Mouse (Mus musculus) forebrain, embryonic 14.5 days (tissue): Measurements from ENCODE around the gene Dennd6b. TPM values are rescaled to one million over a fixed set of nuclear protein-coding genes. Genes with fewer than 3 reads are reported as not detected.

Experiments used
- ATAC-seq: fragments of 200-750 bp; cut with Nextera tagmentation; 2 replicates; pipeline ENCODE4 v1.8.0; 2017; ENCODE audit warnings: mild to moderate bottlenecking, moderate library complexity
- DNase-seq: peaks from one replicate; pipeline ENCODE4 v3.0.0-alpha.2; 2015; ENCODE audit warnings: low spot score
- H3K27ac ChIP-seq: fragments of 300-500 bp; sonication (generic); 2 replicates; pipeline ENCODE4 v1.5.1; 2014; ENCODE audit warnings: low read depth, mild to moderate bottlenecking, control low read depth, low read length, moderate library complexity
- H3K27me3 ChIP-seq: fragments of 300-500 bp; sonication (generic); replicated peaks from 2 replicates; pipeline ENCODE4 v1.6.1; 2014; ENCODE audit warnings: low read length, control low read depth, mixed read lengths; ENCODE audit not compliant: control insufficient read depth, insufficient read depth
- H3K36me3 ChIP-seq: fragments of 300-500 bp; sonication (generic); 2 replicates; pipeline ENCODE4 v1.6.1; 2014; ENCODE audit warnings: low read length, control low read depth; ENCODE audit not compliant: control insufficient read depth, insufficient read depth
- H3K4me1 ChIP-seq: fragments of 300-500 bp; sonication (generic); 2 replicates; pipeline ENCODE4 v1.6.1; 2014; ENCODE audit warnings: antibody characterized with exemption, low read length, control low read depth; ENCODE audit not compliant: control insufficient read depth, insufficient read depth
- H3K4me2 ChIP-seq: fragments of 300-500 bp; sonication (generic); 2 replicates; pipeline ENCODE4 v1.6.1; 2014; ENCODE audit warnings: mild to moderate bottlenecking, control low read depth, low read length
- H3K4me3 ChIP-seq: fragments of 300-500 bp; sonication (generic); 2 replicates; pipeline ENCODE4 v1.5.1; 2014; ENCODE audit warnings: low read depth, low read length, control low read depth
- H3K9ac ChIP-seq: fragments of 300-500 bp; sonication (generic); 2 replicates; pipeline ENCODE4 v1.6.1; 2014; ENCODE audit warnings: mild to moderate bottlenecking, low read length, control low read depth, moderate library complexity
- H3K9me3 ChIP-seq: fragments of 300-500 bp; sonication (generic); replicated peaks from 2 replicates; pipeline ENCODE4 v1.6.1; 2016; ENCODE audit warnings: low read length, control low read depth, mixed read lengths; ENCODE audit not compliant: control insufficient read depth
- WGBS: fragments of 180-500 bp; shearing (Covaris S2); extraction: QIAGEN DNeasy Blood & Tissue Kit; methylation state at CpG from one replicate; pipeline ENCODE4 v1.1.7; 2014; 5-methylcytosine and 5-hydroxymethylcytosine counted together
- polyA plus RNA-seq: library from polyadenylated mRNA; unstranded; fragments of >200 nt; fragmentation: Nextera tagmentation; extraction: Ambion mirVana; gene quantifications from 2 replicates; pipeline ENCODE4 v1.2.1, GENCODE M21; 2014

The Dennd6b gene
- polyA plus RNA-seq, 1 experiment from 2014 or later: 39.0 TPM

DNA sequence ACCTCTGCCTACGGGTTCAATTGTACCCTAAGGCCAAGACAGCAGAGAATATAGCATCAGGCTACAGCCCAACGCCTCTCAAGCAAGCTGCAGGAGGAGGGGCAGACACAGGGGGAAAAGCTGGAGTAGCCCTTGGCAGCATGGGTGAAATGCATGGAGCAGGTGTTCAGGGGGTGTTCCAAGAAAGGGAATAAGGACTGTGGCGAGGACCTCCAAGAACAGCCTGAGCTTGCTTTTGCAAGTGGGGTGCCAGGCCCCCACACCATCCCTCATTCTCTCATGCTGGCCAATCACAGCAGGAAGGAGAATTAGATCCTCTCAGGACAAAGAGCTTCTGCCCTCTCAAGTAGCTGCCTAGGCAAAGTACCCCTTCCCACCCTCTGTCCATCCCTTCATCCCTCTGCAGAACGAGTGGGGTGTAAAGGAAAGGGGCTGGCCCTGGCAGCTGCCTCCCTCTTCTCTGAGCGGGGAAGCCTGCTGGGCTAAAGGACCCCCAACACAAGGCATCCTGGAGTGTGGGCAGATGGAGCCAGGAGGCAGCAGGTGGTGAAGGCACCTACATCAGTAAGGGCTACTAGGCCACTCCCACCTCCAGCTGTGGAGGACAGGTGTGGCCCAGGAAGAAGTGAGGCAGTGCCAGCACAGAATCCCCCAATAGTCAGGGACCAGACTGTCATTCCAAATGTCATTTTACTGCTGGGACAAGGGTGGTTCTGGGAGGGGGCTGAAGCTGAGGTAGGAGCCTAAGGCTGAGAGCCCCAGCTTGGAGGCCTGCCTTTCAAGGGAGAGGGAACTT, 12.0 kb downstream of the Dennd6b start:
- ATAC-seq: no peak
- H3K9me3 ChIP-seq: no peaks in the 10 kb centered on the region
- no peaks in the 10 kb centered on the region for H3K27me3 ChIP-seq
- H3K4me2 ChIP-seq: no peak overlapping the region
- no peak overlapping the region; the same call in 1 of the 2 replicates for H3K9ac ChIP-seq
- peak overlapping the region; percentile 44 for H3K27ac ChIP-seq
- H3K36me3 ChIP-seq: peaks cover 39% of the 10 kb centered on the region
- DNase-seq: peak; percentile 35
- peaks cover 29% of the 10 kb centered on the region for H3K4me1 ChIP-seq
- H3K4me3 ChIP-seq: no peak overlapping the region
- WGBS: 27% methylated on average over 5 of the region's 5 CpGs

DNA sequence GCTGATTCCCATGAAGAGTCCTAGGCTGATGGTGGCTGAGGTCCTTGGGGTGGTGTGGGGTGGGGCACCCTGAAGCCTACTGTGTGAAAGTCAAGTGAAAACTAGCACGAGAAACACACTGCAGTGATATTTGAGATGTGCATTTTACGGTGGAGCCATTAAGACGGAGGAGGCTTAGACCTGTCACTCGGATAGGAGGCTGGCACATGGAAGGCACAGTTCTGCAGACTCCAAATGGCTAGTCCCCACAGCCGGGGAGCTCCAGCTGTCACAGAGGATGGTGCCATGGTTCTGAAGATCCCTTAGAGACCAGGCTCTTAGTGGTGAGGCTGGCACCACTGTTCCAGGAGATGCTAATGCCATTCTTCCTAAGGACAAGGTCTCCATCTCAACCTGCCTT, 13.5 kb downstream of the Dennd6b start:
- DNase-seq: no peak
- Histone ChIP-seq H3K4me1 (peaks cover 44% of the 10 kb centered on the region), H3K27me3 (no peaks in the 10 kb centered on the region), H3K4me2 (no peak overlapping the region), H3K36me3 (peaks cover 26% of the 10 kb centered on the region), H3K27ac (no peak overlapping the region; the same call in 1 of the 2 replicates), H3K4me3 (no peak overlapping the region), H3K9me3 (no peaks in the 10 kb centered on the region), H3K9ac (no peak overlapping the region)
- 68% methylated on average over 5 of the region's 5 CpGs for WGBS
- ATAC-seq: no peak

DNA sequence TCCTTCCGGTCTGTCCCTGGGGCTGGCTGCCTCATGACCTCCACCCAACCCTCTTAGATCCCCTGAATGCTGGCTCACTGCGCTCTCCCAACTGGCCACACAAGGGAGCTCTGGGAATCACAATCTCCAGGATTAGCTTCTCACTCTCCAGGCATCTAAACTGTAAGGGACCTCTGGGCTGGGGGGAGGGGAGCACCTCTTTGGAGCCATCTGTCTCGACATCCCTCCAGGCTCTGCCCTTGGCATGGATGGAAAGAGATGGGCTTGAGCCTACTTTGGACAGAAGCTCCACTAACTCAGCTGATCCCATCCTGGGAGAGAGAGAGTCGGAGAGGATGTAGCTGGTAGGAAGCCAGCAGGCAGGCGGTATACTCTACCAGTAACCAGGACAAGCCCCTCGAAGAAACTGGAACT, 14.0 kb downstream of the Dennd6b start:
- H3K9me3 ChIP-seq: no peaks in the 10 kb centered on the region
- peak; percentile 42 for DNase-seq
- no peaks in the 10 kb centered on the region for H3K27me3 ChIP-seq
- no peak overlapping the region; the same call in 1 of the 2 replicates for H3K27ac ChIP-seq
- no peak overlapping the region for H3K9ac ChIP-seq
- H3K36me3 ChIP-seq: peaks cover 24% of the 10 kb centered on the region
- WGBS: 49% methylated on average over 6 of the region's 6 CpGs
- no peak overlapping the region for H3K4me3 ChIP-seq
- ATAC-seq: no peak
- H3K4me1 ChIP-seq: peaks cover 49% of the 10 kb centered on the region
- no peak overlapping the region for H3K4me2 ChIP-seq

DNA sequence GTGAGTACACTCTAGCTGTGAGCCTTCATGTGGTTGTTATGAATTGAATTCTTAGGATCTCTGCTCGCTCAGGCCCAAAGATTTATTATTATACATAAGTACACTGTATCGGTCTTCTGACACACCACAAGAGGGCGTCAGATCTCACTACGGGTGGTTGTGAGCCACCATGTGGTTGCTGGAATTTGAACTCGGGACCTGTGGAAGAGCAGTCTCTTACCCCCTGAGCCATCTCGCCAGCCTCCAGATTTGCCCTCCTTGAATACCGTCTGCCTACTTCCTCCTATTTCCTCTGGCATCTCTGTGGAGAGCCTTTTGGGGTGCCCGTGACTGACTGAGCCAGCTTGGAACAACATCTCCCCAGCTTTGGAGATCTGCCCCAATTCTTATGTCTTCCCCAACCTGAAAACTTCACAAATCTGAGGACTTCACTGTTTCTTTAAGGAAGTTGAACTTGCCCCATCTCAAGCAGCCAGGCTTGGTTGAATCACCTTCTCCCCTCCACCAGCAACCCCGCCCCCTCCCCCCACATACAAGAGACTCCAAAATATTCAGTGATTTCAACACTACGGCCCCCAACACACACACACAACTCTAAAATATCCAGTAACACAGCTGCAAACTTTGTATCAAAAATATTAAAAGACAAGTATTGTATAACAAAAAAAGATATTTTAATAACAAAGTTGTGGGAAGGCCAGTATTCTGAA, 14.6 kb downstream of the Dennd6b start:
- Histone ChIP-seq H3K27ac (no peak overlapping the region), H3K4me2 (peak overlapping the region; percentile 67), H3K9me3 (no peaks in the 10 kb centered on the region), H3K4me1 (peaks cover 55% of the 10 kb centered on the region), H3K27me3 (no peaks in the 10 kb centered on the region), H3K9ac (no peak overlapping the region), H3K4me3 (no peak overlapping the region; the same call in 1 of the 2 replicates), H3K36me3 (peaks cover 18% of the 10 kb centered on the region)
- DNase-seq (no peak), ATAC-seq (no peak)
- 80% methylated on average over 10 of the region's 10 CpGs for WGBS

DNA sequence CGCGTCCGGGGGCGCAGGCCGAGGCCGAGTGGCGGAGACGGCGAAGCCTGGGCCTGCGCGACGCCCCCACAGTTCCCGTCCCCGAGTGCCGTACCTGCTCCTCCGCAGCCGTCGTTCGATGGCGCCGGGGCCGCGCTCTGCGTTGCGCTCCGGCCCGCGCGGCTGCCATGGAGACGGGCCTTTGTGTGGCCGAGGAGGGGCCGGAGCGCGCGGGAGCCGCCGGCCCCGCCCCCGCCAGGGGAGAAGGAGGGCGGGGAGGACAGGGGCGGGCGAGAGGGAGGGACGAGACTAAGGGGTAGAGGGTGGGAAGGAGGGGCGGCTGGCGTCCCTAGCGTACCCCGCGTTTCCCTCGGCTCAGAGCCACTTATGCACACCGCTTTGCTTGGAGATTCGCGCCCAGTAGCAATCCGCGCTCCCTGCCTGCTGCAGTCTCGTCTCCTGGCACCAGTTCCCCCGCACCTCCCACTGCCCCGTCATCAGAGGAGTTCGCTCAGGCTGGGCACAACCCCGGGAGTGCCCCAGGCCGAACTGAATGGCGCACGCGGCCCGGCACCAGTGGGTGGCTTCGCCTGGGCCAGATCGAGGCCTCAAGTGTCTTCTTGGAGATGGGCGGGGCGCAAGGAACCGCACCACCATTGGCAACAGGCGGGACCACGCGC, 15.6 kb downstream of the Dennd6b start, which contains the start of gene Plxnb2:
Gene Plxnb2, minus strand, starts transcription at position 218 of the 659 bp plus-strand sequence.
- Histone ChIP-seq H3K9me3 (no peaks in the 10 kb centered on the region), H3K27me3 (no peaks in the 10 kb centered on the region), H3K4me3 (peak within 1 kb of the TSS; percentile 86), H3K4me2 (peak within 1 kb of the TSS; percentile 67), H3K27ac (peak within 1 kb of the TSS; percentile 95), H3K9ac (peak within 1 kb of the TSS; percentile 98), H3K4me1 (peaks cover 66% of the 10 kb centered on the region), H3K36me3 (peaks cover 11% of the 10 kb centered on the region)
- ATAC-seq (peak; percentile 88), DNase-seq (peak; percentile 94)
- WGBS: under 1% methylated on average over 62 of the region's 72 CpGs

DNA sequence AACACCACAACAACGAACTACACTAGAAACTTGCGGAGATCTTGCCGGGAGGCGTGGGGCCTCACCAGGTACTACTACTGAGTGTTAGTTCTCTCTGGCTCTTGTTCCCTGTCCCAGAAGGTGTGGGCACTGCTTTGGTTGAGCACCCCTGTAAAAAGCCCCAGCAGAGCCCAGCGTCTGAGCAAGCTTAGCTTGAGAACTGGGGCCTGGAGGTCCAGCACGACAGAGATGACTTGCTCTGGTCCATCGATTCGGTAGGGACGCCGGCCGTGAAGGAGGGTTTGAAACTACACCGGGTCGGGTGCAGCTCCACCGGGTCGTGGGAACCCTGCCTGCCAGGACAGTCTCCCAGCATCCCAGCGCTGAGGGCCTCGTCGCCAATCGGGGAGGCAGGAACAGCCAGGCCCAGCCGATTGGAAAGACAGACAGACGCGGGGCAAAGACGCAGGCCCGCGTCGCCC, 16.2 kb downstream of the Dennd6b start:
- no peaks in the 10 kb centered on the region for H3K27me3 ChIP-seq
- H3K36me3 ChIP-seq: peaks cover 5% of the 10 kb centered on the region; the same call in 1 of the 2 replicates
- H3K9me3 ChIP-seq: no peaks in the 10 kb centered on the region
- peak overlapping the region; percentile 98 for H3K9ac ChIP-seq
- H3K4me3 ChIP-seq: peak overlapping the region; percentile 86
- DNase-seq: no peak
- under 1% methylated on average over 20 of the region's 26 CpGs for WGBS
- peak; percentile 16 for ATAC-seq
- peak overlapping the region; percentile 95 for H3K27ac ChIP-seq
- peaks cover 69% of the 10 kb centered on the region for H3K4me1 ChIP-seq
- peak overlapping the region; percentile 67 for H3K4me2 ChIP-seq

DNA sequence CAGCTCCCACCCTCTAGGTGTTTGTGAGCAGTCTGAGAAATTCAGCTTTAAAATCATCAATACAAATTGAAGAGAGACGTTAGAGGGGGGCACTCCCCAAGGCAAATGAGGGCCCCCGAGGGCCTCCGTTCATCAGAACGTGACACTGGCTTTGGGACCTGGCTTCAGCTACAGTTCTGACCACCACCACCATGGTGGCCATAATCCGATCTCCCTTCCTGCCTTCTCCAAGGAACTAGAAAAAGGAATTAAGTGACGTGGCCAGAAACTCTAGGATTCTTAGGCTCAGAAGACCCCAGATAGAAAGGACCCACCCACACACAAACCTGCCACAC, 16.7 kb downstream of the Dennd6b start:
- ATAC-seq (no peak), DNase-seq (no peak)
- WGBS: under 1% methylated on average over 6 of the region's 6 CpGs
- peak overlapping the region; percentile 67 for H3K4me2 ChIP-seq
- H3K27ac ChIP-seq: peak overlapping the region; percentile 95
- H3K9me3 ChIP-seq: no peaks in the 10 kb centered on the region
- H3K9ac ChIP-seq: peak overlapping the region; percentile 98
- peak overlapping the region; percentile 86 for H3K4me3 ChIP-seq
- no peaks in the 10 kb centered on the region for H3K27me3 ChIP-seq
- 0 out of 2 replicates have a peak, but pooled peaks cover 2% of the 10 kb centered on the region for H3K36me3 ChIP-seq
- peaks cover 72% of the 10 kb centered on the region for H3K4me1 ChIP-seq

DNA sequence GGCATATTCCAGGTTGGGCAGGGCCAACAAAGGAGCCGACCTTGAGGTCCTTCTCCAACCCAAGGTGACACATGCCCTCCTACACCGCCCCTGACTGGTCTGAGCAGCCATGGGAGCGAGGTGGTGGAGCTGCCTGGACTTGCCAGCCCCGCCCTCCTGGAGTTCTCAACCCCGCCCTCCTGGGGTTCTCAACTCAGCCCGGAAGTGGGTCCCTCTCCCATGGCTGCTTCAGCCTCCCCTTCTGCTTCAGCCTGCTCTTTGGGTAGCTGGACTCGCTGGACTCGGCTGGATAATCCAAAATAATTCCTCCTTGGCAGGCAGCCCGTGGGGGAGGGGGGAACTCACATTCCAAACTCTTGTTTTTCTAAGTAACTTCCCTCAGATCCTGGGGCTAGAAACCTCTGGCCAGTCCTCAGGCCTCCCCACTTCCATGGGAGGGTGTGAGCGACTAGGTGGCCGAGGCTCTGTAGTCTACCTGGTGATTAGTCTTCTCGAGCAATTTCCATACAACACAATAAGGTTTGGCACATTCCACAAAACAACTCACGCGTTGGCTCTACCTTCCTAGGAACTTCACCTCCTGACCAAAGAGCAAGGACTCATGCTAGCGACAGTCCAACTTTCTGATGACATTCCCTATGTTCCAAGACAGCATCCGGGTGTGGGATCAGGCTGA, 17.2 kb downstream of the Dennd6b start:
- H3K4me1 ChIP-seq: peaks cover 72% of the 10 kb centered on the region
- H3K36me3 ChIP-seq: no peaks in the 10 kb centered on the region
- peak overlapping the region; percentile 98 for H3K9ac ChIP-seq
- peak; percentile 72 for DNase-seq
- no peaks in the 10 kb centered on the region for H3K9me3 ChIP-seq
- 0 out of 2 replicates have a peak, but pooled peaks have one; percentile 8 for ATAC-seq
- no peaks in the 10 kb centered on the region for H3K27me3 ChIP-seq
- peak overlapping the region; percentile 67 for H3K4me2 ChIP-seq
- H3K4me3 ChIP-seq: peak overlapping the region; percentile 86
- WGBS: 3% methylated on average over 16 of the region's 16 CpGs
- H3K27ac ChIP-seq: peak overlapping the region; percentile 95; the same call in 1 of the 2 replicates
